Mouse (Mus musculus) heart, adult 2 months (tissue): ENCODE measurements at regions not wholly inside any gene's neighbourhood (a gene's known extent, or its start where the extent isn't known, plus 50 kb on each side); places are given as distances from the start of the nearest gene placed in this dataset.
"Not testable (repeated sequence)": the region's sequence is repeated elsewhere in the genome, so short reads cannot be mapped to it uniquely, and the experiment has no call there.

ENCODE experiments used
- DNase-seq, 2 experiments: peaks; one replicate each; pipeline ENCODE4 v3.0.0; 2021
- H3K27ac ChIP-seq: fragments of 200-600 bp; 2 replicates; pipeline ENCODE4 v1.8.1; 2022
- H3K27me3 ChIP-seq: fragments of 200-500 bp; 2 replicates; pipeline ENCODE4 v1.6.1; 2012; ENCODE audit warnings: mild to moderate bottlenecking, low read length, inconsistent platforms, mixed read lengths; ENCODE audit not compliant: control insufficient read depth, insufficient read depth
- H3K36me3 ChIP-seq: fragments of 200-500 bp; 2 replicates; pipeline ENCODE4 v1.6.1; 2012; ENCODE audit warnings: low read length, inconsistent platforms; ENCODE audit not compliant: control insufficient read depth, insufficient read depth
- H3K4me1 ChIP-seq: fragments of 200-500 bp; 2 replicates; pipeline ENCODE4 v1.6.1; 2011; ENCODE audit warnings: low read length; ENCODE audit not compliant: control insufficient read depth, insufficient read depth
- H3K4me3 ChIP-seq: fragments of 200-600 bp; 2 replicates; pipeline ENCODE4 v1.8.1; 2022
- H3K79me2 ChIP-seq: fragments of 200-500 bp; replicated peaks from 2 replicates; pipeline ENCODE4 v1.6.1; 2012; ENCODE audit warnings: mild to moderate bottlenecking, inconsistent platforms, low read length, moderate library complexity, mixed read lengths; ENCODE audit not compliant: control insufficient read depth, insufficient read depth
- H3K9ac ChIP-seq: fragments of 200-500 bp; 2 replicates; pipeline ENCODE4 v1.6.1; 2012; ENCODE audit warnings: low read depth, mild to moderate bottlenecking, control low read depth, inconsistent platforms, low read length, mixed read lengths
- CTCF ChIP-seq: fragments of 200-600 bp; IDR thresholded peaks from 2 replicates; pipeline ENCODE4 v1.8.1; 2022; ENCODE audit warnings: antibody characterized with exemption, mild to moderate bottlenecking, moderate library complexity
- EP300 ChIP-seq: fragments of 200-500 bp; IDR thresholded peaks from 2 replicates; pipeline ENCODE4 v1.6.1; 2011; ENCODE audit warnings: low read depth, low read length, control low read depth; ENCODE audit not compliant: insufficient read depth
- POLR2A ChIP-seq: fragments of 200-500 bp; IDR thresholded peaks from 2 replicates; pipeline ENCODE4 v1.6.1; 2011; ENCODE audit warnings: mild to moderate bottlenecking, low read depth, low read length, control low read depth; ENCODE audit not compliant: insufficient read depth
- WGBS: fragments of 180-500 bp; shearing (Covaris S2); methylation state at CpG from one replicate; pipeline ENCODE4 v1.1.7; 2018; 5-methylcytosine and 5-hydroxymethylcytosine counted together
- intact Hi-C: fragments of 180-260 bp; cut with DNase I; formaldehyde crosslinking; loops from one replicate; pipeline ENCODE4 v1.15.1; 2025

DNA sequence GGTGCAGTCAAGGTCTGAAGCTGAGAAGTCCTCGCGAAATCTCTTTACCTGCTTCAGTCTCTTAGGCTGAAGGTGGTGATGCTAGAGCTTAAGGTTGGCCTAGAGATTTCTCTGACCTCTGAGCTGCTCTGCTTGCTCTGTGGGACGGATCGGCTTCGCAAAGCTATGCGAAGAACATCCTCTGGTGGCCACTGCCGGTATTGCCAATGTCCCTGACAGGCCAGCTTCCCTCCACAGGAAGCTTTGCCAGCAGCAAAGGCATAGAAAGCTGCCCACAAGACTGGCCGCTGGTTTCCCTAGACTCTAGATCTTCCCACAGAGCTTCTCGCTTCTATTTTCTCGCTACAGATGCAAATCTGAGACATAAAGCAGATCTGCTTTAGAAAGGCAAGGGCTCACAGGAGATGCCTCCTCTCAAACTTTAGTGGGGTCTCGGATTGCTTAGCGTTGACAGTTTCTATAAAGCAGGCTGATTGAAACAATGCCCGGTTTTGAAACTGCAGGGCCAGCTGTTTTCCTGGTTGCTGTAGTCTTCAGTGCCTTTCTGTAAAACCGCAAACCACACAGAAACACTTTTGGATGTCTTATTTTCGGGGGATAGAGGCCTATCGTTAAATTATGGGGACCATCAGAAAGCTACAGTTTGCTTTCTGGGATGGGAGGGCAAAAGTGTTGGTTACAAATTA, 153.7 kb downstream of the Car8 start:
- no peaks in the 10 kb centered on the region for H3K36me3 ChIP-seq
- 36% methylated on average over 16 of the region's 16 CpGs for WGBS
- no peaks in the 10 kb centered on the region for H3K79me2 ChIP-seq
- TF ChIP-seq POLR2A (no peak), EP300 (no peak), CTCF (peak; percentile 93)
- DNase-seq = peak; percentile 51 to 77
- H3K27ac ChIP-seq = peak overlapping the region; percentile 20; the same call in 1 of the 2 replicates
- no peaks in the 10 kb centered on the region for H3K4me1 ChIP-seq
- no peak overlapping the region for H3K9ac ChIP-seq
- no peak overlapping the region for H3K4me3 ChIP-seq
- H3K27me3 ChIP-seq = no peaks in the 10 kb centered on the region
- intact Hi-C loops = loop anchor here (5.0 kb wide), 1 partner anchor 282 kb away; no protein-coding TSS in a partner anchor

DNA sequence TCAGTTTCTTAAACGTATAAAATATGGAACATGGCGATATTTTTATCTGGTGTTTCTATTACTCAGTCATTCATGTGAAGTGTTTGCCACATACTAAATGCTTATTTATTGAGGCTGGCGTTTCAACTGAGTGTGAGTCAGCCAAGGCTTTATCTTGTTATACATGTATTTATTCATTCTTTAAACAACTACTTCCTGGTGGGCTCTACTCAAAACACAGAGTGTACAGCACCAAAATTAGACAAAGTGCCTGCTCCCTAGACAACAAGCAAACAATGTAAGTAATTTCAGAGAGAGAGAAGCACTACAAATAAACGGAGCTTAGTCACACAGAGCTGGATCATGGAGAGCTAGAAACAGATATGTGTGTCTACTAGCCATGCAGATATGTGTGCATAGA, 159.5 kb downstream of the Car8 start:
- intact Hi-C loops = no loop called here
- Histone ChIP-seq H3K9ac (no peak overlapping the region), H3K4me3 (no peak overlapping the region), H3K4me1 (no peaks in the 10 kb centered on the region), H3K27me3 (no peaks in the 10 kb centered on the region), H3K79me2 (no peaks in the 10 kb centered on the region), H3K27ac (no peak overlapping the region), H3K36me3 (no peaks in the 10 kb centered on the region)
- TF ChIP-seq POLR2A (no peak), CTCF (no peak), EP300 (no peak)
- 50% methylated on average over 4 of the region's 4 CpGs for WGBS
- DNase-seq = no peak

DNA sequence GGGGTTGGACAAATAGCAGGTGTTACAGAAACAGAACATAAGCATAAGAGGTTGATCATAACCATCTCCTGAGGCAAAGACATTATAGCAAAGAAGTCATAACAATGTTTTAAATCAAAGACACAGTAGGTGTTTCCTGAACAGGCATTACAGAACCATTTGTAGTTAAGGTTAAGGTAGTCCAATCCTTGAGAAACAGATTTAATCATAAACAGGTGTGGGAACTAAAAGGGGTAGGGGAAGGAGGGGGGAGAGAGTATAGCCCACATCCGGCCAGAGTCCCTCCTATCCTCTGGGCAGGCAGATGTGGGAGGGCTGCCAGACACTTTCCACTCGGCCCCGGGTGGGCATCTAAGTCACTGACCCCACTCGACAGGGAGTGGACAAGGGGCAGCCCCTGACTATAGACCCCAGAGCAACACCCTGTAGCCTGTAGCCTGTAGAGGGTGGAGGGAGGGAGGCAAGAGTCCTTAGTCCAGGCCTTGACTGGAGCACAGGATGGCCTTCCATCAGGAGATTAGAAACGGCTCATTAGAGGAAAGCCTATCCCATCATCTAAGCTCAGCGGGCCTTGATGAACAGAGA, 165.8 kb downstream of the Car8 start:
- H3K4me3 ChIP-seq = no peak overlapping the region
- intact Hi-C loops = no loop called here
- TF ChIP-seq CTCF (no peak), EP300 (no peak), POLR2A (no peak)
- no peak overlapping the region for H3K27ac ChIP-seq
- H3K79me2 ChIP-seq = no peaks in the 10 kb centered on the region
- 75% methylated on average over 6 of the region's 6 CpGs for WGBS
- DNase-seq = no peak
- no peaks in the 10 kb centered on the region for H3K27me3 ChIP-seq
- H3K36me3 ChIP-seq = no peaks in the 10 kb centered on the region
- no peak overlapping the region for H3K9ac ChIP-seq
- no peaks in the 10 kb centered on the region; the same call in 1 of the 2 replicates for H3K4me1 ChIP-seq

DNA sequence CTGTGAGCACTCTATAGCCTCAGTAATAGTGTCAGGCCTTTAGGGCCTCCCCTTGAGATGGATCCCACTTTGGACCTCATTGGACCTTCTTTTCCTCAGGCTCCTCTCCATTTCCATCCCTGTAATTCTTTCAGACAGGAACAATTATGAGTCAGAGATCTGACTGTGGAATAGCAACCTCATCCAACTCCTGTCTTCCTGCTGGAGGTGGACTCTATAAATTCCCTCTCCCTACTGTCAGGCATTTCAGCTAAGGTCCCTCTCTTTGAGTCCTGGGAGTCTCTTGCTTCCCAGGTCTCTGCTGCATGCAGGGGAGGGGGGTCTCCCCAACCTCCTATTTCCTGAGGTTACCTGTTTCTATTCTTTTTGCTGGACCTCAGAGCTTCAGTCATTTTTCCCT, 168.1 kb downstream of the Car8 start:
- H3K79me2 ChIP-seq, H3K4me3 ChIP-seq, DNase-seq, H3K27me3 ChIP-seq, H3K9ac ChIP-seq, H3K4me1 ChIP-seq, intact Hi-C loops, H3K36me3 ChIP-seq, H3K27ac ChIP-seq: not testable (repeated sequence)

DNA sequence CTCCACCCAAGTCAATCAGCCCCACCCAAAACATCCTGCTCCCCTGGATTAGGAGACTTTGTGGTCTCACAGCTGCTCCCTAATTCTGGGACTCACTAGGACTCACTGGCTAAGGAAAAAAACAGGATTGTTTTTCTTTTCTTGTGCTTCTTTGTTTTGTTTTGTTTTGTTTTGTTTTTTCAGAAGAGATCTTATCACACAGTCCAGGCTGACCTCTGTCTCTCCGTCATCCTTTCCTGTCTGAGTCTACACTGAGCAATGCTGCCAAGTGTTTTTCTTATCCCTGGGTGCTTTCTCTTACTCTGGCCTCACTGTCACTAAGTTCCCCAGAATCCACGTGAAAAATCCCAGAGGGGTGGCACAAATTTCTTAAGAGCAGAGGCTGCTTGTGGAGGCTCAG, 170.8 kb downstream of the Car8 start:
- Histone ChIP-seq H3K36me3 (peaks cover 2% of the 10 kb centered on the region; the same call in 1 of the 2 replicates), H3K79me2 (no peaks in the 10 kb centered on the region), H3K4me1 (no peaks in the 10 kb centered on the region; the same call in 1 of the 2 replicates), H3K27ac (no peak overlapping the region), H3K27me3 (no peaks in the 10 kb centered on the region), H3K4me3 (no peak overlapping the region), H3K9ac (no peak overlapping the region)
- intact Hi-C loops = no loop called here
- DNase-seq = no peak
- WGBS = 21% methylated on average over 2 of the region's 2 CpGs
- TF ChIP-seq CTCF (no peak), POLR2A (no peak), EP300 (no peak)

DNA sequence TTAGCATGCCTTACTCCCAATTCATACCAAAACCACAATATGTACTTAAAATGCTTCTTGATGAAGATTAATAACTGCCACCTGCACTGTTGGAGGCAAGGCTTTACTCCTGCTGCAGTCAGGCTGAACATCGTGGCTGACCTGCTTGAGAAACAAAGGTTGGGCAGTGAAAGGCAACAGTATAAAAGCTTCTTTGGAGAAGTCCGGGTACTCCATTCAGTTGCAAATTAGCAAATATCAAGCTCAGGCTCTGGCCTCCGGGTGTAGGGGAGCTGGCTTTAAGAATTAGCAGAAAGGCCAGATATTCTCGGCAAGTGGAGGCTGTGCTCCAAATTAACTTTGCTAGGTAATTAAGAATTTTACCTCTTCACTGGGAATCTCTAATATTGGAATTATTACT, 197.1 kb downstream of the Car8 start:
- no peak overlapping the region for H3K4me3 ChIP-seq
- TF ChIP-seq POLR2A = no peak
- TF ChIP-seq EP300 = no peak
- no peak for TF ChIP-seq CTCF
- DNase-seq = no peak
- no peaks in the 10 kb centered on the region for H3K79me2 ChIP-seq
- no peaks in the 10 kb centered on the region for H3K27me3 ChIP-seq
- no peaks in the 10 kb centered on the region for H3K4me1 ChIP-seq
- WGBS = 86% methylated on average over 4 of the region's 4 CpGs
- intact Hi-C loops = no loop called here
- no peak overlapping the region for H3K27ac ChIP-seq
- H3K9ac ChIP-seq = no peak overlapping the region
- no peaks in the 10 kb centered on the region for H3K36me3 ChIP-seq
